Mouse (Mus musculus) forebrain, embryonic 15.5 days (tissue): ENCODE measurements around the gene Hspa1a. TPM values are rescaled to one million over a fixed set of nuclear protein-coding genes. Genes with fewer than 3 reads are reported as not detected.
"Not testable (repeated sequence)": the region's sequence is repeated elsewhere in the genome, so short reads cannot be mapped to it uniquely, and the experiment has no call there.

Source experiments
- ATAC-seq: fragments of 200-750 bp; cut with Nextera tagmentation; replicated peaks from 2 replicates; pipeline ENCODE4 v1.8.0; 2017; ENCODE audit warnings: mild to moderate bottlenecking, moderate TSS enrichment, moderate library complexity
- H3K27ac ChIP-seq: fragments of 300-500 bp; sonication (generic); replicated peaks from 2 replicates; pipeline ENCODE4 v1.5.1; 2015; ENCODE audit warnings: mild to moderate bottlenecking, inconsistent platforms
- H3K27me3 ChIP-seq: fragments of 300-500 bp; sonication (generic); 2 replicates; pipeline ENCODE4 v1.6.1; 2015; ENCODE audit warnings: inconsistent platforms
- H3K36me3 ChIP-seq: fragments of 300-500 bp; sonication (generic); 2 replicates; pipeline ENCODE4 v1.6.1; 2015; ENCODE audit warnings: mild to moderate bottlenecking, inconsistent platforms
- H3K4me1 ChIP-seq: fragments of 300-500 bp; sonication (generic); 2 replicates; pipeline ENCODE4 v1.6.1; 2015; ENCODE audit warnings: inconsistent platforms
- H3K4me2 ChIP-seq: fragments of 300-500 bp; sonication (generic); replicated peaks from 2 replicates; pipeline ENCODE4 v1.6.1; 2015; ENCODE audit warnings: mild to moderate bottlenecking, inconsistent platforms
- H3K4me3 ChIP-seq: fragments of 300-500 bp; sonication (generic); 2 replicates; pipeline ENCODE4 v1.5.1; 2015; ENCODE audit warnings: mild to moderate bottlenecking, inconsistent platforms
- H3K9ac ChIP-seq: fragments of 300-500 bp; sonication (generic); replicated peaks from 2 replicates; pipeline ENCODE4 v1.6.1; 2015; ENCODE audit warnings: mild to moderate bottlenecking, inconsistent platforms
- H3K9me3 ChIP-seq: fragments of 300-500 bp; sonication (generic); 2 replicates; pipeline ENCODE4 v1.6.1; 2016; ENCODE audit warnings: inconsistent platforms
- WGBS: fragments of 180-500 bp; shearing (Covaris S2); methylation state at CpG from one replicate; pipeline ENCODE4 v1.1.7; 2015; ENCODE audit warnings: mixed read lengths; 5-methylcytosine and 5-hydroxymethylcytosine counted together
- polyA plus RNA-seq: library from polyadenylated mRNA; unstranded; fragments of >200 nt; fragmentation: Nextera tagmentation; extraction: Ambion mirVana; gene quantifications from 2 replicates; pipeline ENCODE4 v1.2.1, GENCODE M21; 2015

Hspa1a gene
- polyA plus RNA-seq, 1 experiment from 2014 or later: 3.7 TPM

DNA sequence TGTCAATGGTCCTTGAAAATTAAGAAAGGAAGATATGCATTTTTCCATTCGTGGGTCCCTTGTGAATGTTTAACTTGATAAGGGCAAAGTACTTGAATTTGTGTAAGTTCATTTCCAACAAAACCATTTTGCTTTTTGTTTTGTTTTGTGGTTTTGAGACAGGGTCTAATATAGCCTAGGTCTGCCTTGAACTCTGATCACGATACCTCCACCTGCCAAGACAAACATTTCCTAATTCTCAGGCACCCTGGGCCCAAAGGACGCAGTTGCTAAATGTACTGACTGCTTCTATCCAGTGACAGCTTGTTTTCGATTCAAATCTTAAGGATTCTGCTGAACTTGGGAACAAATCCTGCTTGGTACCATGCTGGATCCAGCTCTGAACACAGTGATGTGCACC is 7.7 kb upstream of the Hspa1a start:
- 92% methylated on average over 4 of the region's 4 CpGs for WGBS

GRCm38 (mm10) chr17:34978239-34978638 is 6.3 kb upstream of the Hspa1a start:
- no peaks in the 10 kb centered on the region for H3K27me3 ChIP-seq
- no peaks in the 10 kb centered on the region for H3K9me3 ChIP-seq
- H3K36me3 ChIP-seq: no peaks in the 10 kb centered on the region
- WGBS: 90% methylated on average over 27 of the region's 27 CpGs
- no peak overlapping the region for H3K9ac ChIP-seq
- no peak for ATAC-seq
- H3K4me1 ChIP-seq: peaks cover 24% of the 10 kb centered on the region
- H3K4me3 ChIP-seq: no peak overlapping the region
- H3K27ac ChIP-seq: no peak overlapping the region
- H3K4me2 ChIP-seq: no peak overlapping the region

More for the DNA sequence above, 7.7 kb upstream of the Hspa1a start:
- Histone ChIP-seq H3K4me1 (peaks cover 24% of the 10 kb centered on the region), H3K27me3 (no peaks in the 10 kb centered on the region), H3K27ac (no peak overlapping the region), H3K9ac (no peak overlapping the region), H3K4me2 (no peak overlapping the region), H3K4me3 (no peak overlapping the region), H3K36me3 (no peaks in the 10 kb centered on the region), H3K9me3 (no peaks in the 10 kb centered on the region)
- ATAC-seq: no peak

DNA sequence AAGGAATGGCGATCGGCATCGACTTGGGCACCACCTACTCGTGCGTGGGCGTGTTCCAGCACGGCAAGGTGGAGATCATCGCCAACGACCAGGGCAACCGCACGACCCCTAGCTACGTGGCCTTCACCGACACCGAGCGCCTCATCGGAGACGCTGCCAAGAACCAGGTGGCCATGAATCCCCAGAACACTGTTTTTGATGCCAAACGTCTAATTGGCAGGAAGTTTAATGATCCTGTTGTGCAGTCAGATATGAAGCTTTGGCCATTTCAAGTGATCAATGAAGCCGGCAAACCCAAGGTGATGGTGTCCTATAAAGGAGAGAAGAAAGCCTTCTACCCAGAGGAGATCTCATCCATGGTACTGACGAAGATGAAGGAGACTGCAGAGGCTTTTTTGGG is 5.0 kb upstream of the Hspa1a start:
- H3K9ac ChIP-seq: no peak overlapping the region
- 94% methylated on average over 20 of the region's 20 CpGs for WGBS
- no peak overlapping the region for H3K27ac ChIP-seq
- no peaks in the 10 kb centered on the region for H3K9me3 ChIP-seq
- no peak overlapping the region for H3K4me3 ChIP-seq
- no peaks in the 10 kb centered on the region for H3K27me3 ChIP-seq
- H3K4me1 ChIP-seq: peaks cover 20% of the 10 kb centered on the region
- H3K36me3 ChIP-seq: no peaks in the 10 kb centered on the region
- no peak for ATAC-seq
- H3K4me2 ChIP-seq: no peak overlapping the region

GRCm38 (mm10) chr17:34975581-34976492 is 3.9 kb upstream of the Hspa1a start:
- Histone ChIP-seq H3K9me3 (no peaks in the 10 kb centered on the region), H3K27ac (no peak overlapping the region), H3K27me3 (no peaks in the 10 kb centered on the region), H3K4me3 (no peak overlapping the region), H3K9ac (no peak overlapping the region), H3K4me2 (no peak overlapping the region), H3K4me1 (peaks cover 14% of the 10 kb centered on the region), H3K36me3 (no peaks in the 10 kb centered on the region)
- 90% methylated on average over 3 of the region's 3 CpGs for WGBS
- ATAC-seq: no peak

- H3K9ac ChIP-seq: 0 out of 2 replicates have a peak overlapping the region, but pooled peaks have one; percentile 30
- not testable (repeated sequence) for H3K9me3 ChIP-seq, H3K27ac ChIP-seq, ATAC-seq, H3K4me1 ChIP-seq, H3K36me3 ChIP-seq
- H3K4me3 ChIP-seq: peak overlapping the region; percentile 44
- 0% methylated on average over 31 of the region's 43 CpGs for WGBS
- peaks cover 23% of the 10 kb centered on the region; the same call in 1 of the 2 replicates for H3K27me3 ChIP-seq
- peak overlapping the region; percentile 83 for H3K4me2 ChIP-seq
Observed at GRCm38 (mm10) chr17:34971694-34972068, 275 bp downstream of the Hspa1a start.

- 42% methylated on average over 23 of the region's 37 CpGs for WGBS
- H3K4me3 ChIP-seq: not testable (repeated sequence)
Observed at GRCm38 (mm10) chr17:34970850-34971249, 1.1 kb downstream of the Hspa1a start.

GRCm38 (mm10) chr17:34969822-34970221 is 2.1 kb downstream of the Hspa1a start, which contains the start of gene Gm20481:
Gm20481 (plus strand) TSS chr17:34969912.
- not testable (repeated sequence) for H3K36me3 ChIP-seq, H3K9ac ChIP-seq, H3K4me3 ChIP-seq, H3K9me3 ChIP-seq, H3K4me2 ChIP-seq, H3K27ac ChIP-seq, ATAC-seq, H3K4me1 ChIP-seq
- H3K27me3 ChIP-seq: peaks cover 23% of the 10 kb centered on the region; the same call in 1 of the 2 replicates
- 73% methylated on average over 7 of the region's 11 CpGs for WGBS

More at GRCm38 (mm10) chr17:34970850-34971249, 1.1 kb downstream of the Hspa1a start:
- H3K9ac ChIP-seq, H3K9me3 ChIP-seq, H3K4me1 ChIP-seq, H3K4me2 ChIP-seq, H3K27ac ChIP-seq, ATAC-seq, H3K36me3 ChIP-seq: not testable (repeated sequence)
- peaks cover 23% of the 10 kb centered on the region; the same call in 1 of the 2 replicates for H3K27me3 ChIP-seq

DNA sequence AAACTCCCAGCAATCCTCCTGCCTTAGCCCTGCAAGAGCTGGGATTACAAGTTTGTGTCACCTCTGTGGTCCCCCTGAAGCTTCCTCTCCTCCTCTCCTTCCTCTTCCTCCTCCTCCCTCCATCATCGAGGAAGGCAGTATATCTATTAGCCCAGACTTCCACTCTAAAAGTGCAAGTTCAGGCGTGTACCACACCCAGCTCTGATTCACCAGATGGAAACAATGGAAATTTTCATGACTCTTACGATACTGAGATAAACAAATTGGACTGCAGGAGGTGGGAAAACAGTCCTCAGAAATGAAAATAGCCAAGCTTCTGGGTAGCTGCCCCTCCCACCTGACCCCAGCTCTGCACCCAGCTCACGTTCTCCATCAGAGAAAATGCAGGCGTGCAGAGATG is 6.3 kb downstream of the Hspa1a start:
- WGBS: 79% methylated on average over 5 of the region's 5 CpGs

GRCm38 (mm10) chr17:34964640-34965049 is 7.3 kb downstream of the Hspa1a start:
- H3K27ac ChIP-seq: no peak overlapping the region
- no peak overlapping the region; the same call in 1 of the 2 replicates for H3K9ac ChIP-seq
- H3K9me3 ChIP-seq: no peaks in the 10 kb centered on the region
- H3K27me3 ChIP-seq: peaks cover 31% of the 10 kb centered on the region; the same call in 1 of the 2 replicates
- H3K4me3 ChIP-seq: no peak overlapping the region
- ATAC-seq: no peak
- no peaks in the 10 kb centered on the region for H3K36me3 ChIP-seq
- peaks cover 3% of the 10 kb centered on the region; the same call in 1 of the 2 replicates for H3K4me1 ChIP-seq
- 10% methylated on average over 1 of the region's 1 CpGs for WGBS
- no peak overlapping the region for H3K4me2 ChIP-seq

More for the DNA sequence above, 6.3 kb downstream of the Hspa1a start:
- Histone ChIP-seq H3K4me1 (no peaks in the 10 kb centered on the region), H3K9me3 (no peaks in the 10 kb centered on the region), H3K27me3 (peaks cover 28% of the 10 kb centered on the region; the same call in 1 of the 2 replicates), H3K9ac (no peak overlapping the region), H3K4me2 (no peak overlapping the region), H3K4me3 (no peak overlapping the region), H3K27ac (no peak overlapping the region), H3K36me3 (no peaks in the 10 kb centered on the region)
- ATAC-seq: no peak

- whole genome bisulfite sequencing: 60% methylated on average over 1 of the region's 1 CpGs
- no peak overlapping the region for H3K4me3 ChIP-seq
- no peak overlapping the region for H3K27ac ChIP-seq
- H3K4me2 ChIP-seq: no peak overlapping the region
- H3K9me3 ChIP-seq: no peaks in the 10 kb centered on the region
- no peak for ATAC-seq
- H3K9ac ChIP-seq: no peak overlapping the region
- H3K27me3 ChIP-seq: peaks cover 15% of the 10 kb centered on the region; the same call in 1 of the 2 replicates
- H3K36me3 ChIP-seq: no peaks in the 10 kb centered on the region
- H3K4me1 ChIP-seq: peaks cover 7% of the 10 kb centered on the region; the same call in 1 of the 2 replicates
Observed at GRCm38 (mm10) chr17:34962841-34963240, 9.1 kb downstream of the Hspa1a start.

DNA sequence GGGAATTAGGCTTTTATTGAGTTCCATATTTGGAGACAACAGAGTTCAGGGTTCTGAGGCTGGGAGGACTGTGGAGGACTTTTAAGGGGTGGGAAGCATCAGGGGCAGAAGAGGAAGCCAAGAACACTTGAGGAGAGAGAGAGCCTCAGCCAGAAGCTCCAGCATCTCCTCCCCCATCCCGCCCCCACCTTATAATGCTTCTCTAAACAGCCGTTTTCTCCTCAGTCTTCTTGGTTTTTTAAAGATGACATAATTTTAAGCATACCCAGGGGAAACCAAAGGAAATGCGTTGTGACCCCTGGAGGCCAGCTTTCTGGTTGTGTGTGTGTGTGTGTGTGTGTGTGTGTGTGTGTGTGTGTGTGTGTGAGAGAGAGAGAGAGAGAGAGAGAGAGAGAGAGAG is 9.8 kb downstream of the Hspa1a start:
- no peak for ATAC-seq
- Histone ChIP-seq H3K9ac (no peak overlapping the region), H3K9me3 (no peaks in the 10 kb centered on the region), H3K27me3 (peaks cover 11% of the 10 kb centered on the region; the same call in 1 of the 2 replicates), H3K4me3 (no peak overlapping the region), H3K4me1 (peaks cover 7% of the 10 kb centered on the region; the same call in 1 of the 2 replicates), H3K36me3 (no peaks in the 10 kb centered on the region), H3K27ac (no peak overlapping the region), H3K4me2 (no peak overlapping the region)
- WGBS: 32% methylated on average over 3 of the region's 3 CpGs

- Histone ChIP-seq H3K27ac (no peak overlapping the region), H3K36me3 (no peaks in the 10 kb centered on the region), H3K4me3 (no peak overlapping the region), H3K9ac (no peak overlapping the region), H3K4me2 (no peak overlapping the region), H3K4me1 (peaks cover 7% of the 10 kb centered on the region; the same call in 1 of the 2 replicates), H3K9me3 (no peaks in the 10 kb centered on the region), H3K27me3 (peaks cover 14% of the 10 kb centered on the region)
- ATAC-seq: no peak
Observed at GRCm38 (mm10) chr17:34960702-34961493, 11.1 kb downstream of the Hspa1a start.
